Mouse (Mus musculus) frontal cortex, postnatal 14 days (tissue): ENCODE measurements at regions not wholly inside any gene's neighbourhood (a gene's known extent, or its start where the extent isn't known, plus 50 kb on each side); places are given as distances from the start of the nearest gene placed in this dataset.

Source experiments
- DNase-seq, 2 experiments: peaks; one replicate each; pipeline ENCODE4 v3.0.0; 2022; ENCODE audit warnings: low spot score in 2 of 2

- no peak for DNase-seq
These were observed 1195.4 kb downstream of the Defb40 start for GRCm38 (mm10) chr8:17782650-17783049.

GRCm38 (mm10) chr8:17781559-17782283 is 1196.3 kb downstream of the Defb40 start:
- no peak for DNase-seq

GRCm38 (mm10) chr8:17775411-17775810 is 1202.6 kb downstream of the Defb40 start:
- DNase-seq: no peak

- no peak for DNase-seq
These were observed 1204.7 kb downstream of the Defb40 start for GRCm38 (mm10) chr8:17773311-17773710.

GRCm38 (mm10) chr8:17767441-17768007 is 1210.5 kb downstream of the Defb40 start:
- no peak for DNase-seq

GRCm38 (mm10) chr8:17724672-17725071 is 1253.4 kb downstream of the Defb40 start:
- DNase-seq: no peak

GRCm38 (mm10) chr8:17709162-17709561 is 1268.9 kb downstream of the Defb40 start:
- DNase-seq: no peak

- DNase-seq: no peak
These were observed 1269.6 kb downstream of the Defb40 start for GRCm38 (mm10) chr8:17708409-17708808.

- no peak for DNase-seq
These were observed 1273.8 kb downstream of the Defb40 start for GRCm38 (mm10) chr8:17704289-17704688.

- peak; percentile 45 to 52 for DNase-seq
These were observed 1277.7 kb downstream of the Defb40 start for GRCm38 (mm10) chr8:17700362-17700761.

GRCm38 (mm10) chr8:17690074-17690848 is 1287.8 kb downstream of the Defb40 start:
- no peak for DNase-seq

GRCm38 (mm10) chr8:17689641-17690040 is 1288.4 kb downstream of the Defb40 start:
- DNase-seq: no peak

- DNase-seq: no peak
These were observed 1291.0 kb downstream of the Defb40 start for GRCm38 (mm10) chr8:17687084-17687483.

GRCm38 (mm10) chr8:17664371-17665141 is 1313.5 kb downstream of the Defb40 start:
- peak; percentile 40 to 71 for DNase-seq

- no peak for DNase-seq
These were observed 1318.2 kb downstream of the Defb40 start for GRCm38 (mm10) chr8:17659753-17660361.

- DNase-seq: no peak
These were observed 1324.3 kb downstream of the Defb40 start for GRCm38 (mm10) chr8:17653786-17654185.

GRCm38 (mm10) chr8:17647559-17647958 is 1330.5 kb downstream of the Defb40 start:
- no peak for DNase-seq

GRCm38 (mm10) chr8:17621109-17621508 is 1356.9 kb downstream of the Defb40 start:
- no peak for DNase-seq

- no peak for DNase-seq
These were observed 1359.2 kb downstream of the Defb40 start for GRCm38 (mm10) chr8:17618846-17619245.

GRCm38 (mm10) chr8:17618147-17618546 is 1359.9 kb downstream of the Defb40 start:
- DNase-seq: no peak

GRCm38 (mm10) chr8:17602861-17603260 is 1375.2 kb downstream of the Defb40 start:
- DNase-seq: no peak

GRCm38 (mm10) chr8:17598736-17599135 is 1379.3 kb downstream of the Defb40 start:
- no peak for DNase-seq
